Mouse (Mus musculus): ENCODE data around the gene Arl1.
"Not testable (repeated sequence)": the region's sequence is repeated elsewhere in the genome, so short reads cannot be mapped to it uniquely, and the experiment has no call there.

Gene Arl1

GRCm38 (mm10) chr10:88730571-88731495, at the start of gene Arl1:
Arl1 (plus strand) TSS chr10:88730858.
- in situ Hi-C loops (cut with MboI; ENCODE audit: low sequenced_read_pairs): no loop called here

DNA sequence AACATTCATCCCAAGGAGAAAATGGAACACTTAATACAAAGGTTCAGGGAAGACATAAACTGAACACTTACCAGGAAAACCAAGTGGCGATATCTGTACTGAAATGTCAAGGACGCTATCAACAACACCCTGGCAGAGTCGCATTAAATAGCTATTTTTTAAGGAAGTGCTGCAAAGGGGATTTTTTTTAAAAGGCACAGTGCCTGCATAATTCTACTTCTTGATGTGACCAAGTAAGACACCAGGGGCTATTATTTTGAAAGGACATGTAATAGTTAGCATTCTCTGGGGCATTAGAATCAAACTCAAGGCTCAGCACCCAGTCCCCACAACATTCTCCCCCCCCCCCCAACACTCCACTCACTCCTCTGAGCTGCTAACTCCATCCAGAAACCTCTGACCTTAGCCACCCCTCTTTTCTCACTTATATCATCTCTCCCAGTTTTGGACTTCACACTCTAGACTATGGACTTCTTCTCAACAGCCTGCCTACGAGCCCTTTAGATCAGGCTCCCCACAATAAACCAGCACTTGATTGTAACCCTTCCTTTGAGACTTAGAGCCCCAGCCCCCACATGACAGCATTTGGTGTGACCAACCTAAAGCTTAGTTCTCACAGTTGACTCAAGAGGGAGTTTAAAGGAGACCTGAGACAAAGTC, 47.6 kb upstream of the Arl1 start:
- in situ Hi-C loops (cut with MboI; ENCODE audit: low sequenced_read_pairs): no loop called here

GRCm38 (mm10) chr10:88684925-88685324, 45.7 kb upstream of the Arl1 start, which contains the start of gene Spic:
Spic (minus strand) TSS chr10:88685015.
- in situ Hi-C loops (cut with MboI; ENCODE audit: low sequenced_read_pairs): no loop called here

GRCm38 (mm10) chr10:88700938-88701337, 29.7 kb upstream of the Arl1 start:
- in situ Hi-C loops (cut with MboI; ENCODE audit: low sequenced_read_pairs): no loop called here

GRCm38 (mm10) chr10:88708671-88709523, 21.8 kb upstream of the Arl1 start:
- in situ Hi-C loops (cut with MboI; ENCODE audit: low sequenced_read_pairs): no loop called here

- in situ Hi-C loops (cut with MboI; ENCODE audit: low sequenced_read_pairs): no loop called here
Measured at GRCm38 (mm10) chr10:88712359-88712758, 18.3 kb upstream of the Arl1 start.

- in situ Hi-C loops (cut with MboI; ENCODE audit: low sequenced_read_pairs): no loop called here
Measured at GRCm38 (mm10) chr10:88714744-88715143, 15.9 kb upstream of the Arl1 start.

GRCm38 (mm10) chr10:88715621-88716020, 15.0 kb upstream of the Arl1 start:
- in situ Hi-C loops (cut with MboI; ENCODE audit: low sequenced_read_pairs): no loop called here

DNA sequence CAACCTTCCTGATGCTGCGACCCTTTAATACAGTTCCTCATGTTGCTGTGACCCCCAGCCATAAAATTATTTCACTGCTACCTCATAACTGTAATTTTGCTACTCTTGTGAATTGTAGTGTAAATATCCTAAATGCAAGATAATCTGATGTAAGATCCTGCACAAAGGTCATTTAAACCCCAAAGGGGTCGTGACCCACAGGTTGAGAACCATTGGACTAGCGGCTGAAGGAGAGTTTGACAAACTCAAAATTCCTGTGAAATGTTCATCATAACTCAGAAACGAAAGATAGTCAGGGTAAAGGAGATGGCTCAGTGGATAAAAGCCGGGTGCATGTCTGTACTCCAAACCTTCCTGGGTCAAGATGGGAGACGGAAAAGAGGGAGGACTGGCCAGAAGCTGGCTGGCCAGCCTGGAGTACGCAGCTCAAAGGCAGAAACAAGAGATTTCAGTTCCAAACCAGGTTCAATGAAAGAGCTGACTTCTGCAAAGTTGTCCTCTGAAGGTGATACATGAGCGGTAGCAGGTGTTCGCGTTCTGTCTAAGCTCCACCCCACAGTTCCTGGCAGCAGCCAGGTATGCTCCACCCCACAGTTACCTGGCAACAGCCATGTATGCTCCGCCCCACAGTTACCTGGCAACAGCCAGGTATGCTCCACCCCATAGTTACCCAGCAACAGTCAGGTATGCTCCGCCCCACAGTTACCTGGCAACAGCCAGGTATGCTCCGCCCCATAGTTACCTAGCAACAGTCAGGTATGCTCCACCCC, 13.5 kb upstream of the Arl1 start:
- in situ Hi-C loops (cut with MboI; ENCODE audit: low sequenced_read_pairs): no loop called here

- in situ Hi-C loops (cut with MboI; ENCODE audit: low sequenced_read_pairs): no loop called here
Measured at GRCm38 (mm10) chr10:88717756-88718025, 13.0 kb upstream of the Arl1 start.

DNA sequence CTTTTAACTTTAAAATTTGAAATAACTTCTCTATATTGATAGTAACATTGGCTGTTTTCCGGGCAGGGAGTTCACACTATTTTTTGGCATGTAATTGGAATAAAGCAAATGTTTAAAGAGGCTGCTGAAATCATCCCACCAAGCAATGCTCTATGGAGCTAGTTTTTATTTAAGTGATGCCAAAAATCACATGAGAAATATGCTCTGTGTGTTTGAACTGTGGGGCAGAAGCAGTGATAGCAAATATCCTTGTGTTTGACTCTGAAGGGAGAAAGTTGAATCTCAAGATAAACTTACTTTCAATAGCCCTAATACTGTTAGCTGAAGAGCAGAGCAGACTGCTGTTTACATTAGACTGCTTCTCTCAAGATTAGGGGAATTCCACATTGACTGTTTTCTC, 11.0 kb upstream of the Arl1 start:
- in situ Hi-C loops (cut with MboI; ENCODE audit: low sequenced_read_pairs): loop anchor here (10.0 kb wide), 1 partner anchor 165 kb away; no protein-coding TSS in a partner anchor

GRCm38 (mm10) chr10:88725343-88725742, 5.3 kb upstream of the Arl1 start:
- in situ Hi-C loops (cut with MboI; ENCODE audit: low sequenced_read_pairs): loop anchor here (10.0 kb wide), 1 partner anchor 171 kb away; no protein-coding TSS in a partner anchor

- in situ Hi-C loops (cut with MboI; ENCODE audit: low sequenced_read_pairs): loop anchor here (10.0 kb wide), 1 partner anchor 172 kb away; no protein-coding TSS in a partner anchor
Measured at GRCm38 (mm10) chr10:88727128-88727527, 3.5 kb upstream of the Arl1 start.

DNA sequence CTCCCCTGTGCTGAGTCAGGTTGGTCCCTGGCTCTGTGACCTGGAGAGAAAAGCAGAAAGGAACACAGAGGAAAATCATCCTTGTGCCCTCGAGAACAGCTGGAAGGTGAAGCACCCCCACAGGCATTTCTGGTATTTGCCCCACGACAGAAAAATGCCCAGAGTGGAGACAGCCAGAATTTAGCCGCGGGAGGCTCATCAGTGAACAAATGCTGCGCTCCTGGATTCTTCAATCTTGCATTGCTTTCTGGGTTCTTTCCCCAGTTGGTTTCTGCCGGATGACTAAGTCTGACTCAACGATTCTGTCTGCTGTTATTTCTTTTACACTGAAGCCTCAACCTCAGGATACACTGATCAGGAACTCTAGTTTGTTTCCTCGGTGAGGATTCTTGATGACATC, 2.5 kb upstream of the Arl1 start:
- in situ Hi-C loops (cut with MboI; ENCODE audit: low sequenced_read_pairs): loop anchor here (10.0 kb wide), 1 partner anchor 173 kb away; no protein-coding TSS in a partner anchor

GRCm38 (mm10) chr10:88731496-88732308, 1.0 kb downstream of the Arl1 start:
- in situ Hi-C loops (cut with MboI; ENCODE audit: low sequenced_read_pairs): no loop called here

DNA sequence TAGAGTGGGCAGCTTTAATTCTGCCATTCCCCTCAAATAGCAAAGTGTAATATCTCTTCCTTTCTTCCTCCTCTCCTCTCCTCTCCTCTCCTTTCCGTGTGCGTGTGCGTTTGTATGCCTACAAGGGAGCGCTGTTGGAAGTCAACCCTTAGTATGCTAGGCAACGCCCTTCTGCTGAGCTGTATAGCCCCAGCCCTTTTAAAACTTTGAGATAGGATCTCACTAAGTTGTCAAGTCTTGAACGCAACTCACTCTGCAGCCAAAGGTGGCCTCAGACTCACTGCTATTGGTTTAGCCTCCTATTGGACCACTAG, 1.6 kb downstream of the Arl1 start:
- in situ Hi-C loops (cut with MboI; ENCODE audit: low sequenced_read_pairs): no loop called here

DNA sequence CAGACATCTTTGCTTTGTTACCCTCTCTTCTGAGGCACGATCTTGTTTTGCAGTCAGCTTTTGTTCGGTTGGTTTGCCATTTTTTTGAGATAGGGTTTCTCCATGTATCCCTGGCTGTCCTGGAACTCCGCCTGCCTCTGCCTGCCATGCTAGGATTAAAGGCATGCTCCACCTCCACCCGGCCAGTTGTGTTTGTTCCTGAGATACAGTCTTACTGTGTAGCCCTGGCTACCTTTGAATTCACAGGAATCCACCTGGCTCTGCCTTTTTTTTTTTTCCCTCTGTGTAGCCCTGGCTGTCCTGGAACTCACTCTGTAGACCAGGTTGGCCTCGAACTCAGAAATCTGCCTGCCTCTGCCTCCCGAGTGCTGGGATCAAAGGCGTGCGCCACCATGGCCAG, 8.4 kb downstream of the Arl1 start:
- in situ Hi-C loops (cut with MboI; ENCODE audit: low sequenced_read_pairs): not testable (repeated sequence)

DNA sequence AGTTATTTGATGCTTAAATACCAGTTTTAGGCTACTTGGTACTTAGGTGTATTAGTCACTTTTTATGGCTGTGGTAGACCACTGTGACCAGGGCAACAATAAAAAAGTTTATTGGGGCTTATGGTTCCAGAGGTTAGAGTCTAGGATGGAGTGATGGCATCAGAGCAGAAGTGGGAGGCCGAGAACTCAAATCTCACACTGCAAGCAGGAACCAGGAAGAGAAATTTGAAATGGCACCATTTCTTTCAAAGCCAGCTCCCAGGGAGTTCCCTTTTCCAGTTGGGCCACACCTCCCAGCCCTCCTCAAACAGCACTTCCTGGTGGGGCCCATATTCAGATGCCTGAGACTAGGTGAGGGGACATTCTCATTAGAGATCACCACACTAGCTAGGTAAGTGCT, 9.2 kb downstream of the Arl1 start:
- in situ Hi-C loops (cut with MboI; ENCODE audit: low sequenced_read_pairs): no loop called here

- in situ Hi-C loops (cut with MboI; ENCODE audit: low sequenced_read_pairs): no loop called here
Measured at GRCm38 (mm10) chr10:88740781-88741180, 10.1 kb downstream of the Arl1 start.

- in situ Hi-C loops (cut with MboI; ENCODE audit: low sequenced_read_pairs): no loop called here
Measured at GRCm38 (mm10) chr10:88741426-88741825, 10.8 kb downstream of the Arl1 start.
